Mouse (Mus musculus) frontal cortex, postnatal 25 days (tissue): Measurements from ENCODE around the gene Tmem260.

Source experiments
- DNase-seq, 2 experiments: peaks; one replicate each; pipeline ENCODE4 v3.0.0; 2022; ENCODE audit warnings: low spot score in 2 of 2

Gene Tmem260

DNA sequence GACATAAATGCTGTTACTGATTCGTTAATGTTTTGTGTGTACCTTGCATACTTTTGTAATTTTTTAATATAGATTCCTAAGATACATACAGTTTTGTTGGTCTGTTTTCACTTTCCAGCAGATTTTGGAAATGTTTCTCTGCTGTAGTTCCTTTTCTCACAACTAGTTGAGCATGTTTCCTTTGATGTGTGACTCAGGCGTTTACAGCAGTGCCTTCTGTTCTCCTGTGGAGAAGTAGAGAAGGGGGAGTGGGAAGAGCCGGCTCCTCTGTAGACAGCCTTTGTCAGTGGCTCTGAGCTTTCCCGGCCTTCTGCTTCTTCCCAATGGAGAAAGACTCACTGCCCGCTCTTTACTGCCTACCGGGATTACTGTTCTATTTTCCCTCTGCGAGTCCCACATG lies 35.7 kb downstream of the Tmem260 start:
- DNase-seq = no peak

DNA sequence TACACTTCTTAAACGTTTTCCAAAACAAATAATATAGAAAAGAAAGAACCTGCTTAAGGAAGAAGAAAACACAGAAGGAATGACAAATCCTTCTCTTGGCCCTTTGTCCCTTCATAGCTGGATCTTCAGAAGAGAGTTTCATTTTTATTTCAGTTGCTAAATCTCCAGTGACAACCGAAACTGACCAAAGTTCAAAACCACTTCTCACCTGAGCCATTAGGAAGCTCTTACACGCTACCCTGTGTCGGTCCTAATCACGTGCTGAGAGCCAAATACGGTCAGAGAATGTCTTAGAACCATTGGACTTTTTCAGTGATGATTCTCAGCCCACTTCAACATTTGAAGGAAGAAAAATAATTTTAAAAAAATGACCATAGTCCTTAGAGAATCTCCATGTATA lies 36.8 kb downstream of the Tmem260 start:
- no peak for DNase-seq

DNA sequence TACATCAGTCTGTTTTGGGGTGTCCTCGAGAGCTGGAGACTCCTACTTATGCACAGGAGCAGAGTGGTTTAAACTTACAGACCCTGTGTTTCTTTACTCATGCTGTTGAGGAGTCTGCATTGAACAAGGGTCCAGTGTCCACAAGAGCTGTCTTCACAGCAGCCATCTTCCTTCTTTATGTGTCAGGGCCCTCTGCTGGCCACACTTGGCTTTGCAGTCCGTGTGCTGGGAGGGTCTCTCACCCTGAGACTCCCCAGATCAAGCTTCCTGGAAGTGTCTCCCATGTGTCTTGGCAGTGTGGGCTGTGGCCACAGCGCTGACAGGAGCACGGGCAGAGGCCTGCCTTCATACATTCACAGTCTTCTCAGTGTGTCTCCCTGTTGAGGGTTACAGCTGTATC lies 48.0 kb downstream of the Tmem260 start:
- DNase-seq = peak in 1 of 2 experiments; percentile 18

DNA sequence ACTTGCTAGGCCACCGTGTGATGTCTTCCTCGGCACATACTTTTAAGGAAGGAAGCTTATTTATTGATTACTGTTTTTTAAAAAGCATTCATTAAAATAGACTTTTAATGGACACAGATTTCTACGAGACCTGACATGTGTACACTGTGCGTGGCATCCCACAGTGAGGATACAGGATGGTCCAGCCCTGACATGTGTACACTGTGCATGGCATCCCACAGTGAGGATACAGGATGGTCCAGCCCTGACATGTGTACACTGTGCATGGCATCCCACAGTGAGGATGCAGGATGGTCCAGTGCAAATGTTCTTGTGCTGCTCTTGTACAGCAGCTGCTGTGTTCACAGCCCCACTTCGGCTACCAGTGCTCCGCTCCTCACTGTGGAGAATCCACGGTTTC lies 56.6 kb downstream of the Tmem260 start:
- no peak for DNase-seq

DNA sequence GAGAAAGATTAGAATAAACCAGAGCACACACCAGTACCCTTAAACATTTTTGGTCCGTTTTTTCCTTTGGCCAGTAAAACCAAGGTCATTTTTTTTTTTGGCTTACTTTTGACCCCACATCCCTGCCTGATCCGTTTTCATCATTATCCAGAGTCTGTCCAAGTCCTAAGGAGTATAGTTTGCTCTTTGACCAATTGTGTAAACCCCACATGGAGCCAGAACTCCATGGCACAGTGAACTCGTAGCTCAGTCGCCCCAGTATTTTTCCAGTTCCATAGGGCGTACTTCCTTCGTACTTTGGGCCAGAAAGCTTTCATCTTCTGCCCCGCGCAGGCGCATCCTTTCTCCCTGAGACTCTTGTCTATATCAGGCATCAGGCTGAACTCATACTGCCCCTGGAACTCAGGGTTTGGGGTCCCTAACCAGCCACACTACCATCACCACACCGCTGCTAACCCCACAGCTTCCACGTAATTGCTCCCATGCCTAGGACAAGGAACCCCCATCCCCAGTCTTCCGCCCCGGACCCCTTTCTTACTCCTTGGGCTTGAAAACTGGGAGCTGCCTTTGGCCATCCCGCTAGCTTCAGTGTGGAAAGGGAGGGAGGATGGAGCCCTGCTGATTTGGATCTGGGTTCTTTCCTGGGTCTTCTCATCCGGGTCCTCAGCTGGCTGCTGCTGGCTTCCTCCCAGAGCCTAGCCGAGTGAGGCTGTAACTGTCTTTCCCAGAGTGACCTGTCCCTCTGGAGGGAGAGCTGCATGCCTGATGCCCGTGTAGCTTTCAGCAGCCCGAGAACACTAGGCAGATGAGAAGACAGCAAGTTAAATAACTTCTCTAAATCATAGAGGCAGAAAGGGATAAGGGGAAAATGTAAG lies 58.0 kb downstream of the Tmem260 start:
- DNase-seq = no peak

DNA sequence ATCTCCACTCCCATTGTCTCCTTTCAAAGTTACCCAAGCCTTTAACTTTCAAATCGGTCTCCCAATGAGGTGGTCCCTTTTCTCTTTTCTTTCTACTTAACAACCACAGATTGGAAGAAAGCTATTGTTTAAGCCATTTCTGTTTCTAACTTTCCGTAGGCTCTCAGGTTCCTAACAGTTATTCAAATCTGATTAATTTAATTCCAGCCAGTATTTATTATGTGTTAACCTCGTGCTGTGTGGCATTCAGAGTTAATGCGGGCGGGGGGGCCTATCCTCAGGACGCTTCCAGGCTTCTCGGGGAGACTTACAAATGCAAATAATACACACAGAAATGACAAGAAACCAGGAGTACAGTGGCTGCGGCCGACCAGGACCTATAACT lies 58.6 kb downstream of the Tmem260 start:
- DNase-seq = no peak

DNA sequence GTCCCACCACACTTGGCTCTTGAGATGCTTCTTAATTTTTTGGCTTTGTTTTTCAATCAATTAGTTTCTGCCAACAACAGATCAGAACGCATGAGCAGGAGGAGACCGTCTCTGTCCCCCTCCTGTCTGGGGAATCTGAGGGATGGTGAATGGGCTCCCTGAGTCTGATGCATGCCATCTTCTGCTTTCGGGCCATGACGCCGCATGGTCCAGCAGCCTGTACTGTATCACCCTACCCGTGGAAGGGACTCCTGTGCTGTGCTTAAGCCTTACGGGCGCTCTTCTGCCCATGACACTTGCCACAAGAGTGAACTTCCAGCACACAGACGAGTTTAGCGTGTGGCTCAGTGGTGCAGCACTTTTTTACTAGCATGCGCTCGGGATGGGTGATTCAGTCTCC lies 59.7 kb downstream of the Tmem260 start:
- no peak for DNase-seq

DNA sequence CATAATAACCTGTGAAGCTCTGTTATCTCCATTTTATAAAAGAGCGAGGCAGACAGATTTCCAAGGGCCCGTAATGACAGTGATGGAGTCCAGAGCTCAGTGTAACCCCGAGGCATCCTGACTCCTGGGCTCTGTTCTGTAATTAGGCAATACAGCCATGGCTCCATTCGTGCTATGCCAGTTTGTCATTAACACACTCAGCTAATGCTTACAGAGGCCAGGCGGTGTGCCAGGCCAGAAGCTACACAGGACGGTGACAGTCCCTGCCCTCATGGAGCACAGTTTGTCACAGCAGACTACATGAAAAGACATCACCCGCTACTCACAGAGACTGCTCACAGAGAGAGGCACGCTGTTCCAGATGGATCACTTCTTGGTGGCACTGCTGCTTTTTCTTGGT lies 61.5 kb downstream of the Tmem260 start:
- no peak for DNase-seq

DNA sequence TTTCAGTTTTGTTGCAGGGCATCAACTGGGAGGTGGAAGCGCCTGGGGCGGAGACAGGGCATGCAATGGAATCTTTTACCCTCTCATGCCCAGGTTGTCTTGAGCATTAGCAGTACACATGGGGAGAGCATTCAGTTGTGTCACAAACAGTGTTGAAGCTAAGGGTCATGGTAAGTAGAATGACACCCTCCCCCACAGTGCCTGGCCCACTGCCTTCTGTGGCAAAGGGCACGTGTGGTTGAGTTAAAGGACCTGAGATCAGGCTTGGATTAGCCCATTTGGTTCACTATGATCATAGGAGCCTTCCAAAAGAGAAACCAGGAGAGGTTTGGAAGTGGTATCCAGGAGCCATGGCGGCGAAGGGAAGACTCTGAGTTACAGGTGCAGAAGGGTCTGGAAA lies 63.2 kb downstream of the Tmem260 start:
- no peak for DNase-seq

DNA sequence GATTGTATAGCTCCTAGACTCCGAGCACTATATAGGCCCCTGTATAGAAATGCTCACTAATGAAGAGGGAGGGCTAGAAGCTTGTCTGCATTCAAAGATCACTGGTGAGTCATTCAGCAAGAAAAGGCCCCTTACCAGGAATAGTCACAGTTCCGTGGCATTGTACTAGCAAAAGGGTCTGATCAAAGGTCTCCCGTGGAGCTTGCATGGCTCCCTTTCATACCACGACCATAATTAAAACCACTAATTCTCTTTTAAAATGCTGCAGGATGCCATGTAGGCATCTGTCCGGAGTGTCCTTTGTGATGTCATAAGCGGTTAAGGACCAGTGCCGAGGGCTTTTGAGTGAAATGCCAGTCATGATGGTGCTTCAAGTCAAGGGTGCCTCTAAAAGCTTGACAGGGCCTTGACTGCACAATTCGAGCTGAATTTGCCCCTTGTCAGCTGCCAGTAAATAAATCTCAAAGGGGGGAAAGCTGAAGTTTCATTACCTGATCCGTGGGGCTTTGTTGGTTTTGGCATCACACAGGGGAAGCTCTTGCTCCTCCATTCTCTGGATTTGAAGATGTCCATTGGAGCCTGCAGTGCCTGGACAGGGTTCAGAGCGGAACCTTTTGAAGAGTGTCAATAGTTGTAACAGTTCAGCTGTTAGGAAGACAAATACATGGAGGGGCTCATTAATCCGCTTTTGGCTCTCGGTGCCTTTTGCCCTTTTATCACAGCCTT lies 67.3 kb downstream of the Tmem260 start:
- DNase-seq = no peak

DNA sequence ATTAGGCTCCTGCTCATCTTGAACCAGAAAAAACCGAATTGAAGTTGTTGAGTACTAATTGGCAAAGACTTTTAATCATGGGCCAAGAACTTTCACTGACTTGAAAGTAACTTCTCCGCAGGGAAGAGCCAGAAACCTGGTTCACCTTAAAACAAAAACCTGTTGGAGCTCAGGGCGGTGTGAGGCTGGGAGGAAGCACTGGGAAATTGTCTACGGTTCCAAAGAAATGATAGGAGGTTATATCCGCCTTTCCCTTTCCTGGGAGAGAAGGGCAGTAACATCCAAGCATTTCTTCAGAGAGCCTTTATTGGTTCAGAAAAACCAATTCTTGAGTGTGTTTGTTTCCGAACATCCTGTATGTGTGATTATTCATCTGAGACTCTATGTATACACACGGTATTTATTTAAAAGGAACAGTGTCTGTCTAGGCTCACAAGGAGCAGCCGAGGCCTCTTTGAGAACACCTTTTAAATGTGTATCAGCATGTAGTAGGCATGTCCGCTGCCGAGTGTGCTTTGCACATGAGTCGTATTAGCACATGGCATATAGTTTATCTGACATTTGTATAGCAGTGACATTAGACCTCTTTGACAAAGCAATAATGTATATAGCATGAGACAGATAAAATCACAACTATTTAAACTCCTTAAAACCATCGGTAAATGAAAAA lies 68.0 kb downstream of the Tmem260 start:
- no peak for DNase-seq

DNA sequence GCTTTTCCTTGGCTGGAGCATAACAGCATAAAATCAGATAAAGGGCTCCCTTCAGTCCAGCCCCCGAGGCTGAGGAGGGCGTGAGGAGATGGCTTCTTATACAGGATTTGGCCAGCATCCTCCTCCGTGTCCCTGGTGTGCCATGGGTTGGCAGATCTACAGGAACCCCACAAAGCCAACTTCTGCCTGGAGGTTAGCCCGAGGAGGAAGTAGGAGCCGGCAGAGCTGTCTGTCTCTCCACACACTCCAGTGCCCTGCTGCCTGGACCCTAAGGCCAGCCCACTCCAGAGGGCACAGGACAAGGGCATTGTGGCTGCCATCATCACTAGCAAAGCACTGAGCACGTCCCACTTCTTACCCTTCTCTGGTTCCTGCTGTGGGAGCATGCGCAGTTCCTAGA lies 68.7 kb downstream of the Tmem260 start:
- DNase-seq = no peak

DNA sequence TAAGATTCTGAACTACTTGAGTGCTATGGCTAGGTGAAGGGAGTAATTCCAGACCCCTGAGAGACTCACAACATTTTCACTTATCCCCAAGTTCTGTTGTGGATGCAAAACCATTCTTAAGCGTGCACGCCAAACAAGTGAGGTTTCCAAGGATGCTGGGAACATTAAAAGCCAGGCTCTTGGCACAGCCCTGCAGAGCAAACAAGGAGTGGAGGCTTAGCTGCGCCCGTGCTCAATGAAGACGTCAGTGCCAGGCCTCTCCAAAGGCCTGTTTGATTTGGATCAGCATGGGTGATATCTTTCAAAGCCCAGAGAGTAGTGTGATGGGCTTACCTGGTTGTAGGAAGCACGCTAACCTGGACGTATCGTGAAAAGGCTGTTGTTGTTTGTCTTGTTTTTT lies 69.6 kb downstream of the Tmem260 start:
- DNase-seq = no peak

DNA sequence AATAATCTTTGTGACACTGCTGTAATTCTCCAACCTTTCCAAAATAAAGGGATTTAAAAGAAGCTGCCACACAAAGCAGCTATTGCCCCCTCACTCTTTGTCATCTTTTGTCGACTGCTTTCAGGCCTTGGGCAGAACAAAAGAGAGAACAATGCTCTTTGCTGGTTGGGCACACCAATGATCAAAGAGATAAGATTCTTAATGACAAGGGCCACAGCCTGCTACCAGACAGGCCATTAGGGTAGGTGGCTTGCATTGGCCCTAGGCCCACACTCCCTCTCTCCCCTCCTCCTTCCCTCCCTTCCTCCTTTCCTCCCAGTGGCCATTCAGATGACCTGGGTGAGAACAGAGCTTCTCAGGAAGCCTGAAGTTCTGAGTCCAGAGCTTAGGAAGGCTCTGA lies 77.4 kb downstream of the Tmem260 start:
- DNase-seq = no peak

DNA sequence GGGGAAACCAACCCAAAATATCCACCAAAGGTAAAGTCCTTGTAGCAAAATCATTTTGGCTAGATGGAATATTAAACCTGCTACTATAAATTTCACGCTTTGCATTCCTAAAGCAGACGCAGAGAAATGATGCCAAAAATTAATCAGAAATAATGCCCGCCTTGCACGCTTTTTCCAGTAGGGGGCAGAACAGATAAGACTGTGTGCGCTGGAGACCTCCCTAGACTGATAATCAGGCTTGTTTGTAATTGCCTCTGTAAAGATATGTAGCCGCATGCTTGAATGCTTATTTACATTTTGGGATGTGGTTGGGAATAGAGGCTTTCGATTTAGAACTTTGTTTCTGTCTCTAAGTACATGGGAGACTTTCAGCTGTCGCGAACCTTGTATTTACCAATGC lies 78.2 kb downstream of the Tmem260 start:
- DNase-seq = no peak

DNA sequence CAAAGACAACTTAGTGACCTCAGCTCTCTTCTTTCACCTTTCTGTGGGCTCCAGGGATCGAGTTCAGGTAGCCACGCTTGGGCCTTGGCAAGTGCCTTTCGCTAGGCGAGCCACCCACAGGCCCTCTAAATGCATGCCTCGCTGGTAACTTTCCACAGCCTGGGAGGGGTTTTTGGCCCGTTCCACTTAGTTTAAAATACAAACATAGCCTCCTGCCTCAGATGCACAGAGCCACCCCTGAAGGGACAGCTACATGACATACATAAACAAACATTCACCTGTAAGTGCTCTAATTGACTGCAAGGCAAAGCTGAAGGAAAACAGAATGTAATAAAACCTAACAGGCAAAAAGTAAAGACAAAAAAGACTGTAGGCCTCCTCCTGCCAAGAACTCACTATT lies 79.1 kb downstream of the Tmem260 start:
- DNase-seq = no peak

DNA sequence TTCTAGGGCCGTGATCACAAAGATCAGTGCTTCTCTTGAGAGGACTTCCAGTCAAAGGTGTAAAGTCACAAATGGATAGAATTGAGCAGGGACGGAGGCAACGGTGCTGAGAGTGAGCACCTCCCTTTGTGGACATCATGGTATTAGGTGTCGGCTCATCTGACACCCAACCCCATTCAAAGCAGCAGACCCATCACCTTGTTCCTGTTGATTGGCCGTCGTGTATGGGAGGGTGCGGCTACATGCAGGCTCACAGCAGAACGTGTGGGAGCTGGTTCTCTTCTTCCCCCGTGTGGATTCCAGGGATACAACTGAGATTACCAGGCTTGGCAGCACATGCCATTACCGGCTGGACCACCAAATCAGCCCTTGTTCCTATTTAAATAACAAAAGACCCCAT lies 84.7 kb downstream of the Tmem260 start:
- no peak for DNase-seq

DNA sequence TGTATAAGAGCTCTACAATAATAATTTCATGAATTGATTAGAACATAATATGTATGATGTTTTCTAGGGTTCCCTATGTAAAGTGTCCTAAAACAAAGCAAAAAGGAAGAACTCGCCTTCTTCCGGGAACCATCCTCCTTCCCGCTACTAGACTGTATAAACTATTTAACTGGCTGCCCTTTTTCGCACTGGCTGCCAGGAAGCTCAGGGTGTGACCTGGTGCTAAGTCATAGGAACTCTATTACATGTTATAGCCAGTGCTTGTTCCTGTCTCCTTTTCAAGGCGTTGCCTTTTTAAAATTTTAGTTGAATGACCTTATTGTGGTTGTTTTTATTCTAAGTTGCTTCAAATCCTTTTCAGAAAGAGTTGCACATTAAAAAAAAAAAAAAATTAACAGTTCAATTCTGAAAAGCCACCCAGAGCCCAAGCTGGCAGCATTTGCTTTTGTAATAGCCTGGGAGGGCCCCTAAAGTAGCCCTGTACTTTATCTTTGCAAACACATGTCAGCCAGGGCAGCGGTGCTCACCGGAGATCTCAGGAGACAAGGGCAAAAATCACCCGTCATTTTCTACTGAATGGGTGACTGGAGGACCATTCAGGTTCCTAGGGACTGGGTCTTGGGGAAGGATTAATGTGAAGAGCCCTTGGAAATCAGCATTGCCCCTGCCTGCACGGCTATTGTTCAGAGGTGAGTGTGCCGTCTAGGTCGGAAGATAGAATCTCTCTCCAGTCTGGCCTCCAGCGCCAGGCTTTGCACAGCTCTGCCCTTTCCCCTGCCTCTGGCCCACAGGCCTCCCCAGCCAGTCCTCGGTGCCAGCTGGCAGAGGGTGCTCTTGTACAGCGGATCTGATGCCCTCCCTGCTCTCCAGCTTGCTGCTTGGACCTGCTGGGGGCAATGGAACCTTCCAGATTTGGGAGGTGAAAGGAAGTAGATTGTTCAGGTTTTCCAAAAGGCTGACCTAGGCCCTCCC lies 92.2 kb downstream of the Tmem260 start:
- DNase-seq = no peak

DNA sequence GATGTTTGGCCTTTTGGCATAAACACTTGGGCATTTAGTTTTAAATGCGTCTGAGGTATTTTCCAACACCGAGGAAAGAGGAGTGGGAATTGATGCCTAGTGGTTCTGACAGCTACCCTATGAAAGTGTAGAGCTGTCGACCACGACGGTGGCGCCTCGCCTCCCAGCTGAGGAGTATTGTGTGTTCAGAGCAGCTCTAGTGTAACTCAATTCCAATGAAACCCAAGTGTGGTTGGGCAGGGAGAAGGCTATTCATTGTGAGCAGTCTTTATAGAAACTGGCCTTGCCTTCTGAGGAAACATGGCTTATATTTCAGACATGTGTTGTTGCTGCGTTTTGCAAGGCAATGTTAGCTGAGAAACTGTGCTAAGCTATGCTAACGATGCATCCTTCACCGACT lies 99.2 kb downstream of the Tmem260 start:
- no peak for DNase-seq

DNA sequence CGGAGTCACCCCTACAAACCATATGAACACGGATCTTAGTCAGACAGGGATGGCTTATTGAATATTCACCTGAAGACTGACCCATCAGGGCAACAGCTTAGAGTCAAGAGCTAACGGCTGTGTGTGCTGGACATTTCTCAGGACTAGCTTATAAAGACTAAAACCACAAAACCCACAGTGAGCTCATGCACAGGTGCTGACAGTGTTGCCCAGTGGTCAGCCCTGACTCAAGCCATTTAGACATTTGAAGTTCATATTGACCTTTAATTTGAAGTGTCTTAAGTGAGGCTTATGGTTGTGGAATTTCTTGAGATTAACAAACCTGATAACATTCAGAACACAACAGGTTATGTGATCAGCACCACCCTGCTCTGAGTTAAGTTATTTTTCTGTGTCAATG lies 100.1 kb downstream of the Tmem260 start:
- no peak for DNase-seq

DNA sequence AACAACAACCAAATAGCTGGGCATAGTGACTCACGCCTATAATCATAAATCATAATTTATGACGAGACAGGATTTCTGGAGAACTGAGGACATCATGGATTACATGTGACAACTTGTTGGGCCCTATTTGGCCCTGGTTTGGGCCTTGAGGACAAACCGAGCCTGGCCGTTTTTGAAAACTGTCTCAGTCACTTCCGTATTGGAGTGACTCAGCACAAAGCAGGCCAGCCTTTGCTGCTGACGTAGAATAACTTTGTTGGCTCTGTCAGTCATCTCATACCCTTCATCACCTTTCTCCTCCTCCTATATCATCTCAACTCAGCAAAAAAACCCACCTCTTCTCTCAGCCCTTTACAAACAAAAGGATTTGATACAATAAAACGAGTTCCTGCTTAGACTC lies 103.8 kb downstream of the Tmem260 start:
- no peak for DNase-seq

DNA sequence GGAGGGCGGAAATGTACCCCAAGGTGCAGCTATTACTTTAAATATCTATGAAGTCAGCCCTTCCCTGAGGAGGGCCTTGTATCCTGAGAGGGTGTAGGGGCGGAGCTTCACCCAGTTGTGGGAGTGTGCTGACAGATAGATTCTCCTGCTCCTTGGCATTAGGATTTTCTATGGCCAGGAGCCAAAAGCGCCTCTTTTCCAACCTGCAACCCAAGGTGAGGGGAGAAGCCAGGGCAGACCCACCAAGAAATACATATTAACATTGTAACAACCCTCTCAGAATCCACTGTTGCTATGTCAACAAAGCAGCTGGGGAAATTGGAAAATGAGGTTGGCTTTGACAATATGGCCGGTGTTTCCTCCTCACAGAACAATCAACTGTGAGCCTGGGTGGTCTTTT lies 107.3 kb downstream of the Tmem260 start:
- DNase-seq = no peak
